Mouse (Mus musculus) heart, embryonic 12.5 days (tissue): ENCODE results near the gene Adam20. TPM values are rescaled to one million over a fixed set of nuclear protein-coding genes. Genes with fewer than 3 reads are reported as not detected.
"Not testable (repeated sequence)": the region's sequence is repeated elsewhere in the genome, so short reads cannot be mapped to it uniquely, and the experiment has no call there.

Source experiments
- ATAC-seq: fragments of 200-750 bp; cut with Nextera tagmentation; 2 replicates; pipeline ENCODE4 v1.8.0; 2017; ENCODE audit warnings: moderate TSS enrichment, moderate library complexity; ENCODE audit not compliant: insufficient number of reproducible peaks, low FRiP score
- H3K27ac ChIP-seq: fragments of 300-500 bp; sonication (generic); 2 replicates; pipeline ENCODE4 v1.5.1; 2016; ENCODE audit warnings: mild to moderate bottlenecking, moderate library complexity; ENCODE audit not compliant: poor library complexity, severe bottlenecking
- H3K27me3 ChIP-seq: fragments of 300-500 bp; sonication (generic); replicated peaks from 2 replicates; pipeline ENCODE4 v1.6.1; 2016; ENCODE audit warnings: mild to moderate bottlenecking, moderate library complexity
- H3K36me3 ChIP-seq: fragments of 300-500 bp; sonication (generic); 2 replicates; pipeline ENCODE4 v1.6.1; 2016; ENCODE audit warnings: mild to moderate bottlenecking, moderate library complexity
- H3K4me1 ChIP-seq: fragments of 300-500 bp; sonication (generic); replicated peaks from 2 replicates; pipeline ENCODE4 v1.6.1; 2016; ENCODE audit warnings: mild to moderate bottlenecking
- H3K4me2 ChIP-seq: fragments of 300-500 bp; sonication (generic); 2 replicates; pipeline ENCODE4 v1.6.1; 2016; ENCODE audit warnings: mild to moderate bottlenecking, moderate library complexity
- H3K4me3 ChIP-seq: fragments of 300-500 bp; sonication (generic); 2 replicates; pipeline ENCODE4 v1.5.1; 2016; ENCODE audit warnings: mild to moderate bottlenecking
- H3K9ac ChIP-seq: fragments of 300-500 bp; sonication (generic); 2 replicates; pipeline ENCODE4 v1.6.1; 2016; ENCODE audit warnings: mild to moderate bottlenecking, moderate library complexity
- H3K9me3 ChIP-seq: fragments of 300-500 bp; sonication (generic); replicated peaks from 2 replicates; pipeline ENCODE4 v1.6.1; 2016; ENCODE audit warnings: mild to moderate bottlenecking, moderate library complexity
- WGBS: fragments of 180-500 bp; shearing (Covaris S2); methylation state at CpG from one replicate; pipeline ENCODE4 v1.1.7; 2016; 5-methylcytosine and 5-hydroxymethylcytosine counted together
- polyA plus RNA-seq: library from polyadenylated mRNA; unstranded; fragments of >200 nt; fragmentation: Nextera tagmentation; extraction: Ambion mirVana; gene quantifications from 2 replicates; pipeline ENCODE4 v1.2.1, GENCODE M21; 2016

The Adam20 gene
- polyA plus RNA-seq: not detected in 2 replicates

GRCm38 (mm10) chr8:40792973-40793372 lies at the start of gene Adam20:
TSS of gene Adam20 (plus strand) at chr8:40793273.
- not testable (repeated sequence) for H3K4me2 ChIP-seq, H3K4me3 ChIP-seq, H3K9me3 ChIP-seq, ATAC-seq, H3K9ac ChIP-seq, H3K4me1 ChIP-seq, H3K27ac ChIP-seq, H3K36me3 ChIP-seq, H3K27me3 ChIP-seq
- 56% methylated on average over 1 of the region's 1 CpGs for WGBS

- not testable (repeated sequence) for H3K36me3 ChIP-seq, ATAC-seq, H3K9me3 ChIP-seq, H3K4me2 ChIP-seq, H3K27me3 ChIP-seq, H3K9ac ChIP-seq, H3K4me3 ChIP-seq, H3K27ac ChIP-seq, H3K4me1 ChIP-seq
- WGBS: 52% methylated on average over 1 of the region's 1 CpGs
These were observed 41.2 kb upstream of the Adam20 start, which contains the start of gene Adam25 for GRCm38 (mm10) chr8:40751908-40752307. TSS of gene Adam25 (plus strand) at chr8:40752208.

DNA sequence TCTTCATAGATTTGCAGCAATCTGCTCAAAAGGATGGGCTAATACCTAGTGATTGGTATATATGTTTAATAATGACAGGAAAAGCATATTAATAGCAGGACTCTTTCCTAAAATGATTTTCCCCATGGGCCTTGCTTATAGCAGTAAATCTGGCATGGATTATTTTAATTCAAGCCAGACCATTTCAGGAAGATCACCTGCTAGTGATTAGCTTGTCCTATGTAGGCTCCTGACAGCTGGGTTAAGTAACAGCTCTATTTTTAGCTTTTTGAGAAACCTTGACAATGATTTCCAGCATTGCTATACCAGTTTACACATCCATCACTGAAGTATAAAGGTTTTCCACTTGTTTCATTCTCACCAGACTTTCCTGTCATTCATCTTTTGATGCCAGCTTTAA lies 9.8 kb upstream of the Adam20 start:
- Histone ChIP-seq H3K9me3 (no peaks in the 10 kb centered on the region), H3K27me3 (no peaks in the 10 kb centered on the region), H3K4me2 (no peak overlapping the region), H3K4me3 (no peak overlapping the region), H3K9ac (no peak overlapping the region), H3K36me3 (no peaks in the 10 kb centered on the region), H3K4me1 (no peaks in the 10 kb centered on the region), H3K27ac (no peak overlapping the region)
- no peak for ATAC-seq

- H3K4me2 ChIP-seq: no peak overlapping the region
- H3K36me3 ChIP-seq: no peaks in the 10 kb centered on the region
- no peak overlapping the region for H3K27ac ChIP-seq
- H3K9ac ChIP-seq: no peak overlapping the region
- 84% methylated on average over 2 of the region's 2 CpGs for WGBS
- no peak for ATAC-seq
- no peak overlapping the region for H3K4me3 ChIP-seq
- no peaks in the 10 kb centered on the region for H3K4me1 ChIP-seq
- no peaks in the 10 kb centered on the region for H3K27me3 ChIP-seq
- no peaks in the 10 kb centered on the region for H3K9me3 ChIP-seq
These were observed 10.5 kb downstream of the Adam20 start for GRCm38 (mm10) chr8:40803379-40804079.

Other genes starting within 250 kb of the Adam20 start
- not detected in 2 replicates for gene Adam24, start 118.2 kb upstream of the Adam20 start, polyA plus RNA-seq
- not detected in 2 replicates for gene Adam25, start 41.1 kb upstream of the Adam20 start, polyA plus RNA-seq
- not detected in 2 replicates for gene Adam39, start 29.7 kb downstream of the Adam20 start, polyA plus RNA-seq